Mouse (Mus musculus): ENCODE measurements around the gene Nkx6-2. TPM values are rescaled to one million over a fixed set of nuclear protein-coding genes. Genes with fewer than 3 reads are reported as not detected.

Gene Nkx6-2
- polyA plus RNA-seq, 1 experiment = 12.6 TPM

GRCm38 (mm10) chr7:139541422-139541821 is 41.2 kb downstream of the Nkx6-2 start:
- TF ChIP-seq CTCF (IDR thresholded peaks at IDR 0.05; ENCODE audit: borderline replicate concordance, control insufficient read depth, extremely low read depth, insufficient read depth, low read length, poor library complexity) (no peak), POLR2A (IDR thresholded peaks at IDR 0.05; ENCODE audit: control insufficient read depth, extremely low read depth, insufficient read depth, low read length, poor library complexity) (no peak)
- no peak for DNase-seq
- H3K36me3 ChIP-seq (ENCODE audit: control insufficient read depth, insufficient read depth, low read length) = no peaks in the 10 kb centered on the region
- H3K4me1 ChIP-seq (replicated peaks; ENCODE audit: control insufficient read depth, insufficient read depth, low read length) = no peaks in the 10 kb centered on the region
- no peaks in the 10 kb centered on the region for H3K27me3 ChIP-seq (ENCODE audit: control insufficient read depth, insufficient read depth, low read length)
- WGBS = 97% methylated on average over 6 of the region's 6 CpGs
- H3K27ac ChIP-seq (ENCODE audit: control insufficient read depth, insufficient read depth, low read length) = no peak overlapping the region
- H3K4me3 ChIP-seq (ENCODE audit: control insufficient read depth, insufficient read depth, low read length) = no peak overlapping the region

DNA sequence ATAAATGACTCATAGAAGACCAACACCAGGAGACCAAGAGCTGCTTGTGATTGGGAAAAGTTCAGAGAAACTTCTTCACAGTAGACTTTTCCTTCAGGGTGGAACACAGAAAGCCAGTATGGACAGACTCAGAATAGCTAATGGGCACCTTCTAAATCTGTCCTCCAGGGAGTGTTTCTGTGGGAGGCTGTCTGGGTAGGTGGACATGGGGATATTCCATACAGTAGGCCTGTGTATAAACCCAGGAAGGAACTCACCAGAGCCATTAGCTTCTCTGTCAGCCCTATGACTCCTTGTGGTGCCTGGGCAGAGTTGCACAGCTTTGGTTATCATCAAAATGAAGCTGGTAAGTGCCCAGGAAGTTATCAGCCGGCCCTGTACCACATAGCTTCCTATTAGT is 42.0 kb downstream of the Nkx6-2 start:
- no peak for DNase-seq
- Histone ChIP-seq H3K4me1 (replicated peaks; ENCODE audit: control insufficient read depth, insufficient read depth, low read length) (no peaks in the 10 kb centered on the region), H3K4me3 (ENCODE audit: control insufficient read depth, insufficient read depth, low read length) (no peak overlapping the region), H3K27ac (ENCODE audit: control insufficient read depth, insufficient read depth, low read length) (no peak overlapping the region), H3K36me3 (ENCODE audit: control insufficient read depth, insufficient read depth, low read length) (no peaks in the 10 kb centered on the region), H3K27me3 (ENCODE audit: control insufficient read depth, insufficient read depth, low read length) (no peaks in the 10 kb centered on the region)
- TF ChIP-seq POLR2A (IDR thresholded peaks at IDR 0.05; ENCODE audit: control insufficient read depth, extremely low read depth, insufficient read depth, low read length, poor library complexity) = no peak
- no peak for TF ChIP-seq CTCF (IDR thresholded peaks at IDR 0.05; ENCODE audit: borderline replicate concordance, control insufficient read depth, extremely low read depth, insufficient read depth, low read length, poor library complexity)
- 34% methylated on average over 1 of the region's 1 CpGs for WGBS

DNA sequence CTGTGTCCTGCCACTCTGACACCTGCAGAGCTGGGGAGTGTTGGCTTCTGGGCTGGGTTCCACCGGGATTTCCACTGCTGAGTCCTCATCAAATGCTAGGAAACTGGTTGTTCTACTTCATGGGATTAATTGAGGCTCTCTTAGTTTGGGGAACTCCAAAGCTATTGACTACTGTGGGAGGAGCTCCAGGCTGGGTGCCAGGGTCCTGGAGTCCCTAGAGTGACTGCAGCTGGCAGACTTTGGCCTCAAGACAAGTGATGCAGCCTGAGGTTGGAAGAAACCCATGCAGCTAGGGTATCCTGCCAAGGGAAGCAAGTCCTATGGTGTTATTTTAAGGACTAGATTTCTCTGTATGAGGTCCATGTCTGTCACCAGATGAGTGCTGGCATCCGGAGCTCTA is 44.1 kb downstream of the Nkx6-2 start:
- no peak for TF ChIP-seq POLR2A (IDR thresholded peaks at IDR 0.05; ENCODE audit: control insufficient read depth, extremely low read depth, insufficient read depth, low read length, poor library complexity)
- TF ChIP-seq CTCF (IDR thresholded peaks at IDR 0.05; ENCODE audit: borderline replicate concordance, control insufficient read depth, extremely low read depth, insufficient read depth, low read length, poor library complexity) = no peak
- WGBS = 89% methylated on average over 2 of the region's 2 CpGs
- Histone ChIP-seq H3K36me3 (ENCODE audit: control insufficient read depth, insufficient read depth, low read length) (no peaks in the 10 kb centered on the region), H3K4me1 (replicated peaks; ENCODE audit: control insufficient read depth, insufficient read depth, low read length) (no peaks in the 10 kb centered on the region), H3K4me3 (ENCODE audit: control insufficient read depth, insufficient read depth, low read length) (no peak overlapping the region), H3K27me3 (ENCODE audit: control insufficient read depth, insufficient read depth, low read length) (no peaks in the 10 kb centered on the region), H3K27ac (ENCODE audit: control insufficient read depth, insufficient read depth, low read length) (no peak overlapping the region)
- no peak for DNase-seq

DNA sequence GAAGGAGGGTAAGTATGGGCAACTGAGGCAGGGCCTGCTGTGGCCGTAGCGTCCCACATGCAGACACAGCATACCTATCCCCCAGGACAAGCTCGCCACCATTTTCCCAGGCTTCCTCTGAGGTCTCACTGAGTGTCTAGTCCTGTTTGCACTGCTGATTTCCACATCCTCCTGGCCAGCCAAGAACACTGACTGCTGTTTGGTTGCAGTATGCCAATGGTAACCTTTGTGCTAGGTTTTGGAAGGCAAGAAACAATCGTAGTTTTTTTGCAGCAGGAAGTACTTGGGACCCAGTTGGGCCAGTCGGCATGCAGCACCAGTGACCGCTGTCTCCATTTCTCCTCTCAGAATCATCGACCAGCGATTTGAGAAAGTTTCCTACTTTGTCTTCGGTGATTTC is 44.8 kb downstream of the Nkx6-2 start:
- 96% methylated on average over 9 of the region's 9 CpGs for WGBS
- H3K4me1 ChIP-seq (replicated peaks; ENCODE audit: control insufficient read depth, insufficient read depth, low read length) = no peaks in the 10 kb centered on the region
- H3K4me3 ChIP-seq (ENCODE audit: control insufficient read depth, insufficient read depth, low read length) = no peak overlapping the region
- H3K36me3 ChIP-seq (ENCODE audit: control insufficient read depth, insufficient read depth, low read length) = no peaks in the 10 kb centered on the region
- no peak overlapping the region for H3K27ac ChIP-seq (ENCODE audit: control insufficient read depth, insufficient read depth, low read length)
- no peaks in the 10 kb centered on the region for H3K27me3 ChIP-seq (ENCODE audit: control insufficient read depth, insufficient read depth, low read length)
- DNase-seq = no peak
- TF ChIP-seq POLR2A (IDR thresholded peaks at IDR 0.05; ENCODE audit: control insufficient read depth, extremely low read depth, insufficient read depth, low read length, poor library complexity) = no peak
- TF ChIP-seq CTCF (IDR thresholded peaks at IDR 0.05; ENCODE audit: borderline replicate concordance, control insufficient read depth, extremely low read depth, insufficient read depth, low read length, poor library complexity) = no peak

- DNase-seq = no peak
- no peaks in the 10 kb centered on the region for H3K36me3 ChIP-seq (ENCODE audit: control insufficient read depth, insufficient read depth, low read length)
- no peak overlapping the region for H3K4me3 ChIP-seq (ENCODE audit: control insufficient read depth, insufficient read depth, low read length)
- no peak overlapping the region for H3K27ac ChIP-seq (ENCODE audit: control insufficient read depth, insufficient read depth, low read length)
- no peaks in the 10 kb centered on the region for H3K4me1 ChIP-seq (replicated peaks; ENCODE audit: control insufficient read depth, insufficient read depth, low read length)
- no peaks in the 10 kb centered on the region for H3K27me3 ChIP-seq (ENCODE audit: control insufficient read depth, insufficient read depth, low read length)
- 99% methylated on average over 2 of the region's 2 CpGs for WGBS
- TF ChIP-seq CTCF (IDR thresholded peaks at IDR 0.05; ENCODE audit: borderline replicate concordance, control insufficient read depth, extremely low read depth, insufficient read depth, low read length, poor library complexity) = no peak
- TF ChIP-seq POLR2A (IDR thresholded peaks at IDR 0.05; ENCODE audit: control insufficient read depth, extremely low read depth, insufficient read depth, low read length, poor library complexity) = no peak
These were observed 45.8 kb downstream of the Nkx6-2 start for GRCm38 (mm10) chr7:139536831-139537230.

- H3K27me3 ChIP-seq (ENCODE audit: control insufficient read depth, insufficient read depth, low read length) = no peaks in the 10 kb centered on the region
- no peaks in the 10 kb centered on the region for H3K4me1 ChIP-seq (replicated peaks; ENCODE audit: control insufficient read depth, insufficient read depth, low read length)
- 97% methylated on average over 5 of the region's 5 CpGs for whole genome bisulfite sequencing
- no peak for DNase-seq
- TF ChIP-seq CTCF (IDR thresholded peaks at IDR 0.05; ENCODE audit: borderline replicate concordance, control insufficient read depth, extremely low read depth, insufficient read depth, low read length, poor library complexity) = no peak
- no peak for TF ChIP-seq POLR2A (IDR thresholded peaks at IDR 0.05; ENCODE audit: control insufficient read depth, extremely low read depth, insufficient read depth, low read length, poor library complexity)
- H3K36me3 ChIP-seq (ENCODE audit: control insufficient read depth, insufficient read depth, low read length) = no peaks in the 10 kb centered on the region
- H3K27ac ChIP-seq (ENCODE audit: control insufficient read depth, insufficient read depth, low read length) = no peak overlapping the region
- H3K4me3 ChIP-seq (ENCODE audit: control insufficient read depth, insufficient read depth, low read length) = no peak overlapping the region
These were observed 46.3 kb downstream of the Nkx6-2 start for GRCm38 (mm10) chr7:139536331-139536730.

DNA sequence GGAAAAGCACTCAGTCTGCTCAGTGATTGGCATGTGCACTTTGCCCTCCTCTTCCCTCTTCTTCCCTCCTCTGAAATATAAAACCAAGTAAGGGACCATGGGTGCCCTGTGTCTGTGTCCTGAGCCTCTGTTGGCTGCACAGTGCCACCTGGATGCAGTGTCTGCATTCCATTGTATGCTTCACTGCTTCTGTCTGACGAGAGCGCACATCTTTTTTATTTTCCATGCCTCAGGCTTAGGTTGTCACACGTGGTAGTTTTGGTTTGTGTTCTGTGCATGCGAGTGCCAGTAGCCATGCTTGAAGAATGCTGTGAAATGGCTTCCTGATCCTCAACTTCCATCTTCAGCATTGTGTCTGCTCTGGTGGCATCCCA is 51.2 kb downstream of the Nkx6-2 start:
- Histone ChIP-seq H3K4me3 (ENCODE audit: control insufficient read depth, insufficient read depth, low read length) (no peak overlapping the region), H3K36me3 (ENCODE audit: control insufficient read depth, insufficient read depth, low read length) (no peaks in the 10 kb centered on the region), H3K27me3 (ENCODE audit: control insufficient read depth, insufficient read depth, low read length) (no peaks in the 10 kb centered on the region), H3K4me1 (replicated peaks; ENCODE audit: control insufficient read depth, insufficient read depth, low read length) (no peaks in the 10 kb centered on the region), H3K27ac (ENCODE audit: control insufficient read depth, insufficient read depth, low read length) (no peak overlapping the region)
- TF ChIP-seq CTCF (IDR thresholded peaks at IDR 0.05; ENCODE audit: borderline replicate concordance, control insufficient read depth, extremely low read depth, insufficient read depth, low read length, poor library complexity) (no peak), POLR2A (IDR thresholded peaks at IDR 0.05; ENCODE audit: control insufficient read depth, extremely low read depth, insufficient read depth, low read length, poor library complexity) (no peak)
- no peak for DNase-seq
- whole genome bisulfite sequencing = 90% methylated on average over 4 of the region's 4 CpGs
